Mouse (Mus musculus) lung, postnatal 0 days (tissue): ENCODE results near the gene Akap6. TPM values are rescaled to one million over a fixed set of nuclear protein-coding genes. Genes with fewer than 3 reads are reported as not detected.

Source experiments
- ATAC-seq: fragments of 200-750 bp; cut with Nextera tagmentation; 2 replicates; pipeline ENCODE4 v1.8.0; 2017; ENCODE audit warnings: moderate library complexity
- DNase-seq: peaks from one replicate; pipeline ENCODE4 v3.0.0-alpha.2; 2016; ENCODE audit warnings: low spot score
- H3K27ac ChIP-seq: fragments of 300-500 bp; sonication (generic); 2 replicates; pipeline ENCODE4 v1.5.1; 2014; ENCODE audit warnings: antibody characterized with exemption, mild to moderate bottlenecking, low read length, mixed read lengths
- H3K27me3 ChIP-seq: fragments of 300-500 bp; sonication (generic); replicated peaks from 2 replicates; pipeline ENCODE4 v1.6.1; 2014; ENCODE audit warnings: low read length, mixed read lengths; ENCODE audit not compliant: insufficient read depth
- H3K36me3 ChIP-seq: fragments of 300-500 bp; sonication (generic); 2 replicates; pipeline ENCODE4 v1.6.1; 2014; ENCODE audit warnings: low read length, mixed read lengths; ENCODE audit not compliant: insufficient read depth
- H3K4me1 ChIP-seq: fragments of 300-500 bp; sonication (generic); 2 replicates; pipeline ENCODE4 v1.6.1; 2014; ENCODE audit warnings: antibody characterized with exemption, low read depth, low read length, mixed read lengths; ENCODE audit not compliant: insufficient read depth
- H3K4me2 ChIP-seq: fragments of 300-500 bp; sonication (generic); replicated peaks from 2 replicates; pipeline ENCODE4 v1.6.1; 2014; ENCODE audit warnings: low read depth, mild to moderate bottlenecking, low read length, moderate library complexity, mixed read lengths
- H3K4me3 ChIP-seq: fragments of 300-500 bp; sonication (generic); 2 replicates; pipeline ENCODE4 v1.5.1; 2014; ENCODE audit warnings: low read depth, low read length
- H3K9ac ChIP-seq: fragments of 300-500 bp; sonication (generic); replicated peaks from 2 replicates; pipeline ENCODE4 v1.6.1; 2014; ENCODE audit warnings: low read depth, mild to moderate bottlenecking
- H3K9me3 ChIP-seq: fragments of 300-500 bp; sonication (generic); 2 replicates; pipeline ENCODE4 v1.6.1; 2016; ENCODE audit warnings: low read length, mixed read lengths
- CTCF ChIP-seq: IDR thresholded peaks from 2 replicates; pipeline ENCODE4 v1.5.1; 2016; ENCODE audit warnings: antibody characterized with exemption, mild to moderate bottlenecking
- EP300 ChIP-seq: IDR thresholded peaks from 2 replicates; pipeline ENCODE4 v1.6.1; 2016; ENCODE audit warnings: antibody characterized with exemption, mild to moderate bottlenecking, control low read depth
- WGBS: fragments of 180-500 bp; shearing (Covaris S2); extraction: QIAGEN DNeasy Blood & Tissue Kit; methylation state at CpG from one replicate; pipeline ENCODE4 v1.1.7; 2014; 5-methylcytosine and 5-hydroxymethylcytosine counted together
- polyA plus RNA-seq: library from polyadenylated mRNA; unstranded; fragments of >200 nt; fragmentation: Nextera tagmentation; extraction: Ambion mirVana; gene quantifications from 2 replicates; pipeline ENCODE4 v1.2.1, GENCODE M21; 2015

The Akap6 gene
- polyA plus RNA-seq, 1 experiment from 2014 or later: 0.12 TPM

DNA sequence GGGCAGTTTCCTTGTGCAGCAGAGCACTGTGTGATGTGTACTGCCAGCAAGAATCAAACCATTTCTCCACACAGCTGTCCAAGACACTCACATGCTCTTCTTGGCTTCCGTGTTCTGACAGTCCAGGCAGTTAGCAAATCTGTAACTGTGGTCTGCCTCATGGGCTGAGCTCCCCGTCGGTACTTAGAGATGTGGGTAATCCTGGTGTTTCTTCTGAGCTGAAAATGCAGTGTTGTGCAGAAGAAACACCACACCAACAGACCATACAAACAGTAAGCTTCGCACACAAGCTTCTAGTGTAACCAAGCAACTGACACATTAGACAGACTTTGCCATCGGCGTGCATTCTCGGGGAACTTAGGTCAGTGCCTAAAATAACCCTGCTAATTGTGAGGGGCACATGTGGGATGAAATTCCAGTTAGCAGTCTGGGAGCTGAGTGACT, 155.1 kb downstream of the Akap6 start:
- Histone ChIP-seq H3K4me2 (no peak overlapping the region), H3K36me3 (no peaks in the 10 kb centered on the region), H3K4me1 (no peaks in the 10 kb centered on the region), H3K27me3 (no peaks in the 10 kb centered on the region), H3K27ac (no peak overlapping the region), H3K9ac (no peak overlapping the region), H3K9me3 (no peaks in the 10 kb centered on the region), H3K4me3 (no peak overlapping the region)
- TF ChIP-seq EP300: no peak
- WGBS: 67% methylated on average over 7 of the region's 7 CpGs
- DNase-seq (peak; percentile 9), ATAC-seq (no peak)

DNA sequence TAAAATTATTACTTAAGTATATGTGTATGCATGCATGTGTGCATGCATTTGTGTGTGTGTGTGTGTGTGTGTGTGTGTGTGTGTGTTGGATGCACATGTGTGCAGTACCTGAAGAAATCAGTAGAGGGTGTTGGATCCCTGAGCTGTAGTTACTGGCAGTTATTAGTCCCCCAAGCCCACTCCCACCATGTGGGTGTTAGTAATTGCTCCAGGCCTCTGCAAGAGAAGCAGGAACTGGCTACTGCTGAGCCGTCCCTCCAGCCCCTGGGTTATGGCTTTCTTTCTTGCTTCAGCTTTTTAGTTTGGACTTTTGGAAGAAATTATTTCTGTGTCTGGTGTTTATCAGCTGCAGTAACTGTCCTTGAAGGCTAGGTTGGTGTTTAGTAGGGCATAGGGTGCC, 156.9 kb downstream of the Akap6 start:
- TF ChIP-seq EP300: no peak
- TF ChIP-seq CTCF: no peak
- H3K27ac ChIP-seq: no peak overlapping the region
- WGBS: 80% methylated on average over 1 of the region's 1 CpGs

DNA sequence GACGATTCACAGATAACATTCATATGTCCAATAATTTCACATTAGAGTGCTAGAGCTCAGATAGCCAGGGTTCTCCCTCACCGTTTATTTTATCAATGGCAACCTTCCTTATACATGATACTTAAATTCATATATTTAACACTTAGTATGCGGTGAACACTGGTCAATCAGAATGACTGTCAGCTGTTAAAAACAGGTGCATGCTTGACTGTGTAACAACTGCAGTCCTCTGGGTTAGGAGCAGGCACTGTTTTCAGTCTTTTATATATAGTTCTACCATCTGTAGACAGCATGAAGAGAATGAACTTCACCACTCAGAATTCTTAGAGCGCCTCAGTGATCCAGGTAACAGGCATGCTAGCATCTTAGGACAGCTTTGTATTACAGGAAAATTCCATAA, 158.1 kb downstream of the Akap6 start:
- Histone ChIP-seq H3K4me1 (no peaks in the 10 kb centered on the region), H3K27me3 (no peaks in the 10 kb centered on the region), H3K4me2 (no peak overlapping the region), H3K27ac (no peak overlapping the region), H3K9ac (no peak overlapping the region), H3K9me3 (no peaks in the 10 kb centered on the region), H3K36me3 (no peaks in the 10 kb centered on the region), H3K4me3 (no peak overlapping the region)
- ATAC-seq (no peak), DNase-seq (no peak)
- no peak for TF ChIP-seq CTCF
- no peak for TF ChIP-seq EP300
- WGBS: 86% methylated on average over 4 of the region's 4 CpGs

More for the DNA sequence above, 156.9 kb downstream of the Akap6 start:
- no peak for DNase-seq
- H3K27me3 ChIP-seq: no peaks in the 10 kb centered on the region
- H3K36me3 ChIP-seq: no peaks in the 10 kb centered on the region
- no peak overlapping the region for H3K9ac ChIP-seq
- no peaks in the 10 kb centered on the region for H3K4me1 ChIP-seq
- H3K4me3 ChIP-seq: no peak overlapping the region
- no peak overlapping the region for H3K4me2 ChIP-seq
- H3K9me3 ChIP-seq: no peaks in the 10 kb centered on the region
- ATAC-seq: no peak

DNA sequence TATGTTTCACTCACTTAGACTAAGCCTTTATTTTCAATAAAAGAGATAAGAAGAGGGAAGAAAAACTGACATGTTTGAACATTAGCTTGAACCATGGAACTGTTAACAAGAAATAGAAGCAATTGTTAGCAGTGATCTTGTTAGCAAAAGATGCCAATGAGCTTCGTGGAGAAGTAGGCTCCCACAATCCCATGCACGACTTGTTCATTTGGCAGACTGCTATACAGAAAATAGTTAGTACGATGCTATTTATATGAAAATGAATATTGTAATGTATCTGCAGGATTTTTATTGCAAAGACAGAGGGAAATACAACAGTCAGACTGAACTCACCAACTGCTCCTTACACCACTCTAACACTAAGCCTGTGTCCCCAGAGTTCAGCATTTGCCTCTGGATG, 162.7 kb downstream of the Akap6 start:
- WGBS: 76% methylated on average over 3 of the region's 3 CpGs
- Histone ChIP-seq H3K4me1 (no peaks in the 10 kb centered on the region), H3K36me3 (no peaks in the 10 kb centered on the region), H3K9me3 (no peaks in the 10 kb centered on the region), H3K4me3 (no peak overlapping the region), H3K4me2 (no peak overlapping the region), H3K27me3 (no peaks in the 10 kb centered on the region), H3K27ac (no peak overlapping the region), H3K9ac (no peak overlapping the region)
- no peak for ATAC-seq
- TF ChIP-seq EP300 (no peak), CTCF (no peak)
- DNase-seq: no peak

DNA sequence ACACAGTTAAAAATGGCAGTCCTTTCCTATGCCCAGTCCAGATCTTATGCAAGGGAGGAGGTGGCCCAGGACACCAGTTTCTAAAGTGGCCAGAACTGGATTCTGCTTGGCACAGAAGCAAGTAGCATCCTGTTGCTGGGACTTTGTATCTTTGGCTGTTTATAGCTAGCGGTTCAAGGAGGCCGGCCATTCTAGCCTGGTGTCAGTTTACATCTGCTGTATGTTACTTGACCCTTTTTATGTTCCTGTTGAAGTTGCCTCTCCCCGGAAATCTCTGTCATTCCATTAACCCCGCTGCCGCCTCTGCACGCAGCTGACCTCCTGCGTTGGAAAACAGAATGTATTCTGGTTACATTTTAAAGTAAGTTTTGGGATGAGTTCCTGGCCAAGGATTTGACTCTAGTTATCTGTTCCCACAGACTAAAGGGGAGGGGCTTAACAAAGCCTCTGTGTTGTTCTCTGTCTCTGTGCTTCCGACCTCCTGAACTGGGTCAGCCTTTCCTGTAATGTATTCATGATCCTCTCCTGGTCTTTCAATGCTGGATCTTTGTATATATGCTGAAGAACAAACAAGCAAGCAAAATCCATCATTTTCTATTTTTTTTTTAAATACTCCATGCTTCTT, 168.9 kb downstream of the Akap6 start:
- ATAC-seq (peak; percentile 91), DNase-seq (peak; percentile 76)
- TF ChIP-seq EP300: peak; percentile 51; the same call in 1 of the 2 replicates
- no peak for TF ChIP-seq CTCF
- H3K27me3 ChIP-seq: no peaks in the 10 kb centered on the region
- no peaks in the 10 kb centered on the region for H3K4me1 ChIP-seq
- H3K36me3 ChIP-seq: no peaks in the 10 kb centered on the region
- H3K9me3 ChIP-seq: no peaks in the 10 kb centered on the region
- peak overlapping the region; percentile 51; the same call in 1 of the 2 replicates for H3K27ac ChIP-seq
- 21% methylated on average over 8 of the region's 8 CpGs for WGBS
- no peak overlapping the region for H3K9ac ChIP-seq
- H3K4me2 ChIP-seq: no peak overlapping the region
- H3K4me3 ChIP-seq: no peak overlapping the region

DNA sequence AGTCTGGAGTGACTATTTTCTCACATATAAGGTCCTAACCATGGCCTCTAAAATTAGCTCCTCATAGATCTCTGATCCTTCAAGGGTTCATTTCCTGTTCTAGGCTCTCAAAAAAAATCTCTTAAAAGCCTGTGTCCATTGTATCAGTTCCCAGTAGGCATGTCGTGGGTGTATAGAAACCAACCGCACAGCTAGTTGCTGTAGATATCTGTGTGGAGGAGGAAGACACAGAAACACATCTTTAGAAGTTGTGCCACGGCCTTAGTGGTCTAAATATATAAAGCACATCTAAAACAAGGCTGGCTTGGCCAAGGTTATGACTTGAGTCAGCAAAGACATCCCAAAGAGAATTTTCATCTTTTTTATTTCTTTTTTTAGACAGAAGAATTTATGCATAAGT, 172.4 kb downstream of the Akap6 start:
- Histone ChIP-seq H3K27ac (no peak overlapping the region), H3K36me3 (no peaks in the 10 kb centered on the region), H3K27me3 (no peaks in the 10 kb centered on the region), H3K4me3 (no peak overlapping the region), H3K9ac (no peak overlapping the region), H3K9me3 (no peaks in the 10 kb centered on the region), H3K4me2 (no peak overlapping the region), H3K4me1 (no peaks in the 10 kb centered on the region)
- WGBS: 64% methylated on average over 3 of the region's 3 CpGs
- DNase-seq (no peak), ATAC-seq (no peak)
- TF ChIP-seq EP300 (no peak), CTCF (no peak)
